Mouse (Mus musculus): Measurements from ENCODE around the gene Arl2. TPM values are rescaled to one million over a fixed set of nuclear protein-coding genes. Genes with fewer than 3 reads are reported as not detected.

Arl2 gene
- total RNA-seq, 2 experiments from 2014 or later, result 66.4 to 72.1 TPM

Other genes starting within 250 kb of the Arl2 start
- gene Tigd3, start 247.4 kb downstream of the Arl2 start, total RNA-seq (2021), result under 1 TPM in 1 of 2 experiments, not detected in 1; 0.35 TPM
- gene Dpf2, start 228.5 kb downstream of the Arl2 start, total RNA-seq (2021), result 10 to 100 TPM; 77.6 to 84.0 TPM
- 1 to 10 TPM; 6.6 to 9.0 TPM for gene Cdc42ep2, start 216.7 kb downstream of the Arl2 start, total RNA-seq (2021)
- gene Pola2, start 177.3 kb downstream of the Arl2 start, total RNA-seq (2021), result 10 to 100 TPM in 1 of 2 experiments, 1 to 10 TPM in 1; 8.7 to 10.6 TPM
- not detected for gene Slc22a20, start 155.4 kb downstream of the Arl2 start, total RNA-seq (2021)
- gene Capn1, start 125.7 kb downstream of the Arl2 start, total RNA-seq (2021), result 10 to 100 TPM; 32.0 to 40.4 TPM
- gene Syvn1, start 95.0 kb downstream of the Arl2 start, total RNA-seq (2021), result 10 to 100 TPM; 21.1 to 21.3 TPM
- gene Mrpl49, start 83.8 kb downstream of the Arl2 start, total RNA-seq (2021), result 10 to 100 TPM; 42.2 to 47.2 TPM
- gene Fau, start 83.7 kb downstream of the Arl2 start, total RNA-seq (2021), result 100 to 1,000 TPM; 613 to 618 TPM
- gene Znhit2, start 80.4 kb downstream of the Arl2 start, total RNA-seq (2021), result 10 to 100 TPM; 11.1 to 11.2 TPM
- 1 to 10 TPM; 2.1 to 3.0 TPM for gene Tm7sf2, start 73.2 kb downstream of the Arl2 start, total RNA-seq (2021)
- 10 to 100 TPM; 20.9 to 22.2 TPM for gene Vps51, start 64.3 kb downstream of the Arl2 start, total RNA-seq (2021)
- gene Tmem262, start 61.5 kb downstream of the Arl2 start, total RNA-seq (2021), result not detected
- under 1 TPM in 1 of 2 experiments, not detected in 1; 0.47 TPM for gene Gm28374, start 59.3 kb downstream of the Arl2 start, total RNA-seq (2021)
- gene Zfpl1, start 56.6 kb downstream of the Arl2 start, total RNA-seq (2021), result 10 to 100 TPM; 15.5 to 16.1 TPM
- under 1 TPM in 1 of 2 experiments, not detected in 1; 0.21 TPM for gene Cdca5, start 56.6 kb downstream of the Arl2 start, total RNA-seq (2021)
- not detected for gene AC131692.1, start 47.1 kb downstream of the Arl2 start, total RNA-seq (2021)
- gene Naaladl1, start 35.8 kb downstream of the Arl2 start, total RNA-seq (2021), result not detected
- 10 to 100 TPM in 1 of 2 experiments, 1 to 10 TPM in 1; 9.2 to 10.0 TPM for gene Sac3d1, start 22.9 kb downstream of the Arl2 start, total RNA-seq (2021)
- gene Snx15, start 13.2 kb downstream of the Arl2 start, total RNA-seq (2021), result 10 to 100 TPM; 13.9 to 15.2 TPM
- gene Batf2, start 565 bp downstream of the Arl2 start, total RNA-seq (2021), result 1 to 10 TPM in 1 of 2 experiments, under 1 TPM in 1; 0.54 to 2.7 TPM
- gene Majin, start 42.8 kb upstream of the Arl2 start, total RNA-seq (2021), result not detected
- not detected for gene Gpha2, start 84.8 kb upstream of the Arl2 start, total RNA-seq (2021)
- 10 to 100 TPM; 32.2 to 32.5 TPM for gene Ppp2r5b, start 94.3 kb upstream of the Arl2 start, total RNA-seq (2021)
- 10 to 100 TPM; 21.5 to 22.1 TPM for gene Atg2a, start 100.1 kb upstream of the Arl2 start, total RNA-seq (2021)
- 100 to 1,000 TPM; 101 to 107 TPM for gene Ehd1, start 135.2 kb upstream of the Arl2 start, total RNA-seq (2021)
- gene Cdc42bpg, start 164.9 kb upstream of the Arl2 start, total RNA-seq (2021), result 10 to 100 TPM; 13.8 TPM
- gene Men1, start 193.4 kb upstream of the Arl2 start, total RNA-seq (2021), result 10 to 100 TPM; 13.3 to 14.0 TPM
- gene Map4k2, start 199.6 kb upstream of the Arl2 start, total RNA-seq (2021), result 10 to 100 TPM; 30.7 to 43.0 TPM
- gene Sf1, start 222.1 kb upstream of the Arl2 start, total RNA-seq (2021), result 10 to 100 TPM; 66.5 to 94.7 TPM
- 1,000 to 10,000 TPM; 1,224 to 1,269 TPM for gene Pygm, start 242.9 kb upstream of the Arl2 start, total RNA-seq (2021)